ENCODE assay signal across 14 mouse cellular contexts in genomic region chr8:121642804-121643203, GRCm38 (mm10). TPM values are rescaled to one million over a fixed set of nuclear protein-coding genes. Genes with fewer than 3 reads are reported as not detected.
DNase-seq lines count a peak whose midpoint lies in the region; ATAC-seq lines count a peak whose summit lies in the region.
"Had no signal": no experiment of that assay in that cellular context is flagged by ENCODE, and none has a peak within 500 bp of the region (broad histone marks: within the 10 kb centered on the region; RNA-seq: fewer than 3 reads in every experiment).

No protein-coding gene starts in this region.

- ATAC-seq in heart, embryonic 12.5 days (ENCODE audit: insufficient number of reproducible peaks, low FRiP score): no peak
- ATAC-seq in heart, embryonic 11.5 days (replicated peaks; ENCODE audit: insufficient number of reproducible peaks, low FRiP score, low TSS enrichment): no peak
- ATAC-seq in midbrain, embryonic 14.5 days (ENCODE audit: low FRiP score, low TSS enrichment): no peak
- no peak for ATAC-seq in midbrain, embryonic 11.5 days (ENCODE audit: low FRiP score)
- no peak for ATAC-seq in hindbrain, embryonic 14.5 days (ENCODE audit: low FRiP score)
- ATAC-seq: liver, embryonic 12.5 days had no signal

- H3K9me3 ChIP-seq in heart, embryonic 12.5 days (replicated peaks): no peaks in the 10 kb centered on the region
- no peaks in the 10 kb centered on the region for H3K9me3 ChIP-seq in heart, embryonic 11.5 days (replicated peaks; ENCODE audit: control insufficient read depth, low read length)
- no peaks in the 10 kb centered on the region for H3K9me3 ChIP-seq in midbrain, embryonic 14.5 days (ENCODE audit: control insufficient read depth, low read length)
- no peaks in the 10 kb centered on the region for H3K9me3 ChIP-seq in midbrain, embryonic 11.5 days (ENCODE audit: control insufficient read depth, low read length)
- no peaks in the 10 kb centered on the region for H3K9me3 ChIP-seq in hindbrain, embryonic 14.5 days (ENCODE audit: control insufficient read depth, low read length)
- H3K9me3 ChIP-seq: liver, embryonic 12.5 days had no signal

- H3K9ac ChIP-seq in heart, embryonic 12.5 days: no peak overlapping the region
- no peak overlapping the region for H3K9ac ChIP-seq in heart, embryonic 11.5 days (ENCODE audit: low read depth, low read length)
- peak overlapping the region; percentile 36; the same call in 1 of the 2 replicates for H3K9ac ChIP-seq in midbrain, embryonic 14.5 days (replicated peaks; ENCODE audit: low read length)
- H3K9ac ChIP-seq in midbrain, embryonic 11.5 days (ENCODE audit: low read length): no peak overlapping the region
- peak overlapping the region; percentile 35; the same call in 1 of the 2 replicates for H3K9ac ChIP-seq in hindbrain, embryonic 14.5 days
- H3K9ac ChIP-seq: liver, embryonic 12.5 days had no signal

- no peak for DNase-seq in midbrain, embryonic 14.5 days
- DNase-seq in midbrain, embryonic 11.5 days (ENCODE audit: low spot score, missing footprints): no peak
- no peak for DNase-seq in hindbrain, embryonic 14.5 days (ENCODE audit: low spot score)
- no peak for DNase-seq in frontal cortex, postnatal 10 days (ENCODE audit: low spot score in 2 of 2)
- DNase-seq in retina, embryonic 14.5 days (ENCODE audit: low spot score): no peak
- DNase-seq: adrenal gland, adult 2 months; gastrocnemius, postnatal 36 days; heart, postnatal 4 days; lung, postnatal 36 days; right cerebral cortex, postnatal 4 days; thymus, postnatal 36 days had no signal

- 0 out of 2 replicates have a peak overlapping the region, but pooled peaks have one; percentile 25 for H3K27ac ChIP-seq in heart, embryonic 12.5 days (ENCODE audit: poor library complexity, severe bottlenecking)
- no peak overlapping the region for H3K27ac ChIP-seq in heart, embryonic 11.5 days (ENCODE audit: low read depth, low read length)
- H3K27ac ChIP-seq in midbrain, embryonic 14.5 days (replicated peaks; ENCODE audit: low read depth, low read length): peak overlapping the region; percentile 55; the same call in 1 of the 2 replicates
- no peak overlapping the region for H3K27ac ChIP-seq in midbrain, embryonic 11.5 days (ENCODE audit: low read depth, low read length)
- H3K27ac ChIP-seq in hindbrain, embryonic 14.5 days: peak overlapping the region; percentile 32; the same call in 1 of the 2 replicates
- H3K27ac ChIP-seq: liver, embryonic 12.5 days had no signal

- WGBS in heart, embryonic 12.5 days: 67% methylated on average over 3 of the region's 3 CpGs
- WGBS in heart, embryonic 11.5 days (ENCODE audit: insufficient replicate concordance): 74% methylated on average over 3 of the region's 3 CpGs
- 78% methylated on average over 3 of the region's 3 CpGs for WGBS in midbrain, embryonic 14.5 days
- 81% methylated on average over 3 of the region's 3 CpGs for WGBS in midbrain, embryonic 11.5 days
- 82% methylated on average over 3 of the region's 3 CpGs for WGBS in hindbrain, embryonic 14.5 days

- H3K4me2 ChIP-seq in heart, embryonic 12.5 days: 0 out of 2 replicates have a peak overlapping the region, but pooled peaks have one; percentile 0
- no peak overlapping the region for H3K4me2 ChIP-seq in heart, embryonic 11.5 days
- H3K4me2 ChIP-seq in midbrain, embryonic 14.5 days (ENCODE audit: low read length): no peak overlapping the region
- H3K4me2 ChIP-seq in midbrain, embryonic 11.5 days: no peak overlapping the region
- H3K4me2 ChIP-seq in hindbrain, embryonic 14.5 days (replicated peaks): no peak overlapping the region
- H3K4me2 ChIP-seq: liver, embryonic 12.5 days had no signal

- H3K4me3 ChIP-seq in heart, embryonic 12.5 days: no peak overlapping the region
- H3K4me3 ChIP-seq in heart, embryonic 11.5 days (ENCODE audit: low read depth, low read length): no peak overlapping the region
- no peak overlapping the region for H3K4me3 ChIP-seq in midbrain, embryonic 14.5 days (replicated peaks; ENCODE audit: low read depth, low read length)
- no peak overlapping the region for H3K4me3 ChIP-seq in midbrain, embryonic 11.5 days (ENCODE audit: low read depth, low read length)
- H3K4me3 ChIP-seq in hindbrain, embryonic 14.5 days (replicated peaks; ENCODE audit: low read length): no peak overlapping the region
- H3K4me3 ChIP-seq: liver, embryonic 12.5 days had no signal

- H3K4me1 ChIP-seq in heart, embryonic 12.5 days (replicated peaks): peaks cover 72% of the 10 kb centered on the region
- peaks cover 28% of the 10 kb centered on the region for H3K4me1 ChIP-seq in heart, embryonic 11.5 days (ENCODE audit: control insufficient read depth, insufficient read depth, low read length)
- peaks cover 58% of the 10 kb centered on the region for H3K4me1 ChIP-seq in midbrain, embryonic 14.5 days (ENCODE audit: control insufficient read depth, insufficient read depth, low read length)
- peaks cover 4% of the 10 kb centered on the region for H3K4me1 ChIP-seq in midbrain, embryonic 11.5 days (ENCODE audit: control insufficient read depth, insufficient read depth, low read length)
- peaks cover 55% of the 10 kb centered on the region for H3K4me1 ChIP-seq in hindbrain, embryonic 14.5 days (replicated peaks; ENCODE audit: control insufficient read depth, insufficient read depth, low read length)

- no peaks in the 10 kb centered on the region for H3K36me3 ChIP-seq in heart, embryonic 12.5 days
- H3K36me3 ChIP-seq in heart, embryonic 11.5 days (ENCODE audit: control insufficient read depth, insufficient read depth, low read length): no peaks in the 10 kb centered on the region
- no peaks in the 10 kb centered on the region for H3K36me3 ChIP-seq in midbrain, embryonic 14.5 days (ENCODE audit: control insufficient read depth, insufficient read depth, low read length)
- no peaks in the 10 kb centered on the region for H3K36me3 ChIP-seq in midbrain, embryonic 11.5 days (ENCODE audit: control insufficient read depth, insufficient read depth, low read length)
- H3K36me3 ChIP-seq in hindbrain, embryonic 14.5 days (replicated peaks; ENCODE audit: control insufficient read depth, insufficient read depth): no peaks in the 10 kb centered on the region
- H3K36me3 ChIP-seq: liver, embryonic 12.5 days had no signal

- H3K27me3 ChIP-seq in heart, embryonic 12.5 days (replicated peaks): no peaks in the 10 kb centered on the region
- no peaks in the 10 kb centered on the region for H3K27me3 ChIP-seq in heart, embryonic 11.5 days (ENCODE audit: control insufficient read depth, insufficient read depth, low read length)
- H3K27me3 ChIP-seq in midbrain, embryonic 14.5 days (ENCODE audit: control insufficient read depth, insufficient read depth, low read length): no peaks in the 10 kb centered on the region
- no peaks in the 10 kb centered on the region for H3K27me3 ChIP-seq in midbrain, embryonic 11.5 days (ENCODE audit: control insufficient read depth, insufficient read depth, low read length)
- H3K27me3 ChIP-seq in hindbrain, embryonic 14.5 days (ENCODE audit: control insufficient read depth, insufficient read depth, low read length): no peaks in the 10 kb centered on the region

RNA-seq across cellular contexts. Expression of gene Zcchc14, which starts 9.9 kb away (rescaled TPM):
- polyA plus RNA-seq in heart, embryonic 12.5 days (2016; fragmentation: Nextera tagmentation; extraction: Ambion mirVana): 9.2 and 9.9 TPM in 2 replicates
- 11.4 and 14.2 TPM in 2 replicates for polyA plus RNA-seq in heart, embryonic 11.5 days (2014; fragmentation: Nextera tagmentation; extraction: Ambion mirVana)
- 39.0 and 43.4 TPM in 2 replicates for polyA plus RNA-seq in midbrain, embryonic 14.5 days (2014; fragmentation: Nextera tagmentation; extraction: Ambion mirVana)
- polyA plus RNA-seq in midbrain, embryonic 11.5 days (2014; fragmentation: Nextera tagmentation; extraction: Ambion mirVana): 20.7 and 22.7 TPM in 2 replicates
- 33.5 and 35.6 TPM in 2 replicates for polyA plus RNA-seq in hindbrain, embryonic 14.5 days (2014; fragmentation: Nextera tagmentation; extraction: Ambion mirVana)

RNA-seq across cellular contexts. Expression of gene Map1lc3b, which starts 52.6 kb away (rescaled TPM):
- 176 and 182 TPM in 2 replicates for polyA plus RNA-seq in heart, embryonic 12.5 days (2016; fragmentation: Nextera tagmentation; extraction: Ambion mirVana)
- 186 and 199 TPM in 2 replicates for polyA plus RNA-seq in heart, embryonic 11.5 days (2014; fragmentation: Nextera tagmentation; extraction: Ambion mirVana)
- 440 and 461 TPM in 2 replicates for polyA plus RNA-seq in midbrain, embryonic 14.5 days (2014; fragmentation: Nextera tagmentation; extraction: Ambion mirVana)
- polyA plus RNA-seq in midbrain, embryonic 11.5 days (2014; fragmentation: Nextera tagmentation; extraction: Ambion mirVana): 282 and 283 TPM in 2 replicates
- 389 and 391 TPM in 2 replicates for polyA plus RNA-seq in hindbrain, embryonic 14.5 days (2014; fragmentation: Nextera tagmentation; extraction: Ambion mirVana)

Comparison
In these comparisons a context has a peak if more than half of its experiments do, and no peak if none do; other contexts are left out.
1. H3K27ac ChIP-seq: peak in heart, embryonic 12.5 days (single experiment), midbrain, embryonic 14.5 days (single experiment) and hindbrain, embryonic 14.5 days (single experiment); none in heart, embryonic 11.5 days (single experiment) and midbrain, embryonic 11.5 days (single experiment).
2. H3K9ac ChIP-seq: peak in midbrain, embryonic 14.5 days (single experiment) and hindbrain, embryonic 14.5 days (single experiment); none in heart, embryonic 12.5 days (single experiment), heart, embryonic 11.5 days (single experiment) and midbrain, embryonic 11.5 days (single experiment).